Mouse (Mus musculus) heart, embryonic 12.5 days (tissue): ENCODE results near the gene Pear1. TPM values are rescaled to one million over a fixed set of nuclear protein-coding genes. Genes with fewer than 3 reads are reported as not detected.
A peak's percentile ranks its signal among the peaks of the same experiment; 100 is the strongest.

Source experiments
- ATAC-seq: fragments of 200-750 bp; cut with Nextera tagmentation; 2 replicates; pipeline ENCODE4 v1.8.0; 2017; ENCODE audit warnings: moderate TSS enrichment, moderate library complexity; ENCODE audit not compliant: insufficient number of reproducible peaks, low FRiP score
- H3K27ac ChIP-seq: fragments of 300-500 bp; sonication (generic); 2 replicates; pipeline ENCODE4 v1.5.1; 2016; ENCODE audit warnings: mild to moderate bottlenecking, moderate library complexity; ENCODE audit not compliant: poor library complexity, severe bottlenecking
- H3K27me3 ChIP-seq: fragments of 300-500 bp; sonication (generic); replicated peaks from 2 replicates; pipeline ENCODE4 v1.6.1; 2016; ENCODE audit warnings: mild to moderate bottlenecking, moderate library complexity
- H3K36me3 ChIP-seq: fragments of 300-500 bp; sonication (generic); 2 replicates; pipeline ENCODE4 v1.6.1; 2016; ENCODE audit warnings: mild to moderate bottlenecking, moderate library complexity
- H3K4me1 ChIP-seq: fragments of 300-500 bp; sonication (generic); replicated peaks from 2 replicates; pipeline ENCODE4 v1.6.1; 2016; ENCODE audit warnings: mild to moderate bottlenecking
- H3K4me2 ChIP-seq: fragments of 300-500 bp; sonication (generic); 2 replicates; pipeline ENCODE4 v1.6.1; 2016; ENCODE audit warnings: mild to moderate bottlenecking, moderate library complexity
- H3K4me3 ChIP-seq: fragments of 300-500 bp; sonication (generic); 2 replicates; pipeline ENCODE4 v1.5.1; 2016; ENCODE audit warnings: mild to moderate bottlenecking
- H3K9ac ChIP-seq: fragments of 300-500 bp; sonication (generic); 2 replicates; pipeline ENCODE4 v1.6.1; 2016; ENCODE audit warnings: mild to moderate bottlenecking, moderate library complexity
- H3K9me3 ChIP-seq: fragments of 300-500 bp; sonication (generic); replicated peaks from 2 replicates; pipeline ENCODE4 v1.6.1; 2016; ENCODE audit warnings: mild to moderate bottlenecking, moderate library complexity
- WGBS: fragments of 180-500 bp; shearing (Covaris S2); methylation state at CpG from one replicate; pipeline ENCODE4 v1.1.7; 2016; 5-methylcytosine and 5-hydroxymethylcytosine counted together
- polyA plus RNA-seq: library from polyadenylated mRNA; unstranded; fragments of >200 nt; fragmentation: Nextera tagmentation; extraction: Ambion mirVana; gene quantifications from 2 replicates; pipeline ENCODE4 v1.2.1, GENCODE M21; 2016

Pear1 gene
- polyA plus RNA-seq, 1 experiment from 2014 or later = 16.1 TPM

DNA sequence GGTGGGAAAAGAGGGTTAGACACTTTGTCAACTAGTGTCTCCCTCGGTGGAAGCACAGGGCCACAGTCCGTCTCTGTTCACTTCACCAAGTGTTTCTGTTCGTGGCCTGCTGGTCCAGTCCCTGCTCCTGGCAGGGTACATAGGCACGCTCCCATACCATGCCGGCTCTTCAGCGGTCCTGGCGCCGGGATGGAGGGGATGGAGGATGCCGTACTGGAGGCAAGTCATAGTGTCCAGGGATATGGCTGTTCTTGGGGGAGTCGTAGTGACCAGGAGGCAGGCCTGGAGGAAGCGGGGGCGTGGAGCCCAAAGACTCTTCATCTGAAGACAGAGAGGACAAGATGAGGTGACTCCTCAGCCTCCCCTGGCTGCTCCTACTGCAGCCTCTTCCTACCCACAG, 74.1 kb downstream of the Pear1 start:
- no peak for ATAC-seq

GRCm38 (mm10) chr3:87749036-87749435, 75.1 kb downstream of the Pear1 start:
- Histone ChIP-seq H3K9me3 (no peaks in the 10 kb centered on the region), H3K4me2 (no peak overlapping the region), H3K36me3 (peaks cover 44% of the 10 kb centered on the region), H3K27ac (no peak overlapping the region), H3K27me3 (peaks cover 27% of the 10 kb centered on the region), H3K4me3 (no peak overlapping the region), H3K4me1 (peaks cover 15% of the 10 kb centered on the region), H3K9ac (no peak overlapping the region)
- ATAC-seq = no peak
- 13% methylated on average over 5 of the region's 5 CpGs for WGBS

More for the DNA sequence above, 74.1 kb downstream of the Pear1 start:
- Histone ChIP-seq H3K9me3 (no peaks in the 10 kb centered on the region), H3K9ac (no peak overlapping the region), H3K4me3 (no peak overlapping the region), H3K27me3 (peaks cover 34% of the 10 kb centered on the region), H3K36me3 (peaks cover 52% of the 10 kb centered on the region), H3K4me2 (no peak overlapping the region), H3K27ac (no peak overlapping the region), H3K4me1 (peaks cover 14% of the 10 kb centered on the region)
- 88% methylated on average over 12 of the region's 12 CpGs for WGBS

GRCm38 (mm10) chr3:87748431-87748830, 75.7 kb downstream of the Pear1 start, which contains the start of gene Lrrc71:
Lrrc71 (minus strand) TSS chr3:87748625.
- whole genome bisulfite sequencing = 46% methylated on average over 13 of the region's 13 CpGs
- ATAC-seq = no peak
- Histone ChIP-seq H3K4me1 (peaks cover 15% of the 10 kb centered on the region), H3K9me3 (no peaks in the 10 kb centered on the region), H3K27ac (no peak within 1 kb of the TSS), H3K4me2 (no peak within 1 kb of the TSS), H3K27me3 (peaks cover 24% of the 10 kb centered on the region), H3K4me3 (no peak within 1 kb of the TSS), H3K36me3 (peaks cover 38% of the 10 kb centered on the region), H3K9ac (peak within 1 kb of the TSS; percentile 45; the same call in 1 of the 2 replicates)

DNA sequence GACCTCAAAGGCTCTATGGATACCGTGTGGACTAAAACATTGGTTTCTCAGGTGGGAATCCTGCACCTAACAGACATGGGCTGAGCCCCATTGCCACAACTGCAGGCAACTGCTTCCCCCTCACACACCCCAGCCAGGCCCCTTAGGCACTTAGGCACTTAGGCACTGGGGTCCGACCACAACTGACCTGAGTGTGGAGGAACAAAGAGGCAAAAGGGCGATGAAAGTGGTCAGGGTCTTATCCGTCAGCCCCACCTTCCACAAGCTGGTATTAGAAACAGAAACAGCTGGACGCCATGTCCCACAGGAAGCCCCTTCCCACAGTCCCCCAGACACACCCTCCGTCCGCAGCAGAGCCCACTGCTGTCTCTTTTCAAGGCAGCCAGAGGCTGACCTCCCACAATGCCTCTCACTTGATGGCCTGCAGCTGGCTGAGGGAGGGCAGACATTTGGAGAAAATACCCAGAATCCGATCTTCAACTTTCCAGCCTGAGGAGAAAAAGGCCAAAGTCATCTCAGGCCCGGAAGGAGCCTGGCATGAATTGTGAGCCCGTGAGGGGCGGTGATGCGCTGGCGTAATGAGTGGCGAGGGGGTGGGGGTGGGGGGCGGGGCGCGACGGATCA, 79.0 kb downstream of the Pear1 start:
- 18% methylated on average over 18 of the region's 18 CpGs for WGBS
- Histone ChIP-seq H3K36me3 (peaks cover 10% of the 10 kb centered on the region), H3K9me3 (no peaks in the 10 kb centered on the region), H3K4me2 (peak overlapping the region; percentile 60), H3K4me3 (peak overlapping the region; percentile 22), H3K27ac (no peak overlapping the region), H3K9ac (peak overlapping the region; percentile 19), H3K4me1 (peaks cover 15% of the 10 kb centered on the region), H3K27me3 (0 out of 2 replicates have a peak, but pooled peaks cover 6% of the 10 kb centered on the region)
- no peak for ATAC-seq

GRCm38 (mm10) chr3:87743927-87744326, 80.2 kb downstream of the Pear1 start:
- ATAC-seq = no peak
- Histone ChIP-seq H3K27ac (no peak overlapping the region), H3K27me3 (0 out of 2 replicates have a peak, but pooled peaks cover 5% of the 10 kb centered on the region), H3K4me1 (peaks cover 15% of the 10 kb centered on the region), H3K9ac (no peak overlapping the region), H3K4me3 (no peak overlapping the region), H3K9me3 (no peaks in the 10 kb centered on the region), H3K36me3 (peaks cover 9% of the 10 kb centered on the region), H3K4me2 (no peak overlapping the region)
- WGBS = 84% methylated on average over 4 of the region's 4 CpGs

DNA sequence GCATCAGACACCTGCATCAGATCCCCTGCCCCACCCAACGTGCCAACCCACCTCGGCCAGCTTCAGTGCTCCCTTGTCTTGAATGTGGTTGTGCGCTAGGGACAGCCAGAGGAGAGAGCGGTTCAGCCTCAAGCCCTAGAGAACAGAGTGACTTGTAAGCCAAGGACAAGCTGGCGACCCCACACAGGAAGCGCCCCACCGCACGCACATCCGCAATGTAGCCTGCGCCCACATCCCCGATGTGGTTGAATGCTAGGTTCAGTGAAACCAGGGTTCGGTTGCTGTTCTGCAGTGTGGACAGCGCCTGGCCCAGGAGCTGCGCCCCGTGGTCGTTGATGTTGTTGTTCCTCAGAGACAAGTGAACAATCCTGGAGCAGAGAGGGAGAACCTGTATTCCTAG, 81.4 kb downstream of the Pear1 start:
- Histone ChIP-seq H3K4me2 (no peak overlapping the region), H3K9ac (no peak overlapping the region), H3K27me3 (no peaks in the 10 kb centered on the region), H3K9me3 (no peaks in the 10 kb centered on the region), H3K4me1 (peaks cover 11% of the 10 kb centered on the region), H3K4me3 (no peak overlapping the region), H3K27ac (no peak overlapping the region), H3K36me3 (peaks cover 20% of the 10 kb centered on the region)
- 78% methylated on average over 16 of the region's 16 CpGs for WGBS
- no peak for ATAC-seq

DNA sequence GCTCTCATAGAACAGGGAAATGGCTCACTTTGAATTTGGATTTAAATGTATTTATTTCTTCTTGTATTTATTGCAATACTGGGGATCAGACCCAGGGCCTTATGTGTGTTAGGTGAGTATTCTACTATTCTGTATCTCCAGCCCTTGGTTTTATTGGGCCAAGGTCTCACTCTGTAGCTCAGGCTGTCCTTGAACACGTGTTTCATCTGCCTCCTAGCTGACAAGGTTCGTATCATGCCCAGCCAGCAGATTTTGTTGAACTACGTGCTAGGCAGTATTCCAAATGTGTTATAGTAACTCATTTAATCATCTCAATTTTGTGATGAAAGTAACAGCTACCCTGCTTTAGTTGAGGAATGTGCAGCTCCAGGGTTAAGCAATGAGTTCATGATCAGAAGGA, 82.1 kb downstream of the Pear1 start:
- Histone ChIP-seq H3K27ac (no peak overlapping the region), H3K9me3 (no peaks in the 10 kb centered on the region), H3K4me3 (no peak overlapping the region), H3K4me2 (no peak overlapping the region), H3K9ac (no peak overlapping the region), H3K4me1 (peaks cover 11% of the 10 kb centered on the region), H3K27me3 (no peaks in the 10 kb centered on the region), H3K36me3 (peaks cover 26% of the 10 kb centered on the region)
- WGBS = 77% methylated on average over 3 of the region's 3 CpGs
- no peak for ATAC-seq

DNA sequence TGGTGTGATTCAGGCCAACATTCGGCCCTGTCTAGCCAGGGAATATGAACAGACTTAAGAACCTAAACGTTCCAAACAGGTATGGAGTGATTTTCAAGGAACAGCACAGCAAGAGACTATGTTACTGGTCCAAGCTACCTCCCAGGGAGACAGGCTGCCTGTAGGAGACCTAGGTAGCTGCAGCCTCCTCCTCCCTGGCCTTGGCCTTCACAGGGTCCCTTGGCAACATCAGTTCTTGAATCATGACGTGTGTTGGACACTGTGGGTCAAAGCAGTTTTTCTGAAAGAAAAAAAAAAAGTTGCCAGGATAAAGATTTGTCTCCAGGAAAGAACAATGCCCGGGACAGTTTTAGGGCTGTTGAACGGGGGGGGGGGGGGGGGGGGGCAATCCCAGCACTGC, 85.2 kb downstream of the Pear1 start:
- ATAC-seq = no peak
- H3K4me2 ChIP-seq = no peak overlapping the region
- peaks cover 57% of the 10 kb centered on the region for H3K36me3 ChIP-seq
- H3K9me3 ChIP-seq = no peaks in the 10 kb centered on the region
- H3K27me3 ChIP-seq = no peaks in the 10 kb centered on the region
- WGBS = 76% methylated on average over 5 of the region's 5 CpGs
- H3K27ac ChIP-seq = no peak overlapping the region
- no peak overlapping the region for H3K4me3 ChIP-seq
- H3K4me1 ChIP-seq = peaks cover 6% of the 10 kb centered on the region; the same call in 1 of the 2 replicates
- H3K9ac ChIP-seq = no peak overlapping the region

GRCm38 (mm10) chr3:87735335-87735734, 88.8 kb downstream of the Pear1 start:
- Histone ChIP-seq H3K27me3 (no peaks in the 10 kb centered on the region), H3K4me3 (no peak overlapping the region), H3K9ac (no peak overlapping the region), H3K9me3 (no peaks in the 10 kb centered on the region), H3K4me2 (no peak overlapping the region), H3K36me3 (peaks cover 87% of the 10 kb centered on the region), H3K27ac (no peak overlapping the region), H3K4me1 (peaks cover 6% of the 10 kb centered on the region; the same call in 1 of the 2 replicates)
- no peak for ATAC-seq
- 76% methylated on average over 9 of the region's 9 CpGs for WGBS

GRCm38 (mm10) chr3:87733984-87734761, 89.9 kb downstream of the Pear1 start:
- Histone ChIP-seq H3K36me3 (peaks cover 91% of the 10 kb centered on the region), H3K4me2 (no peak overlapping the region), H3K4me1 (peaks cover 6% of the 10 kb centered on the region; the same call in 1 of the 2 replicates), H3K4me3 (no peak overlapping the region), H3K27ac (no peak overlapping the region), H3K9ac (no peak overlapping the region), H3K9me3 (no peaks in the 10 kb centered on the region), H3K27me3 (no peaks in the 10 kb centered on the region)
- WGBS = 64% methylated on average over 11 of the region's 11 CpGs
- ATAC-seq = no peak

- Histone ChIP-seq H3K4me3 (no peak overlapping the region), H3K9ac (no peak overlapping the region), H3K27ac (no peak overlapping the region), H3K9me3 (no peaks in the 10 kb centered on the region), H3K36me3 (peaks cover 92% of the 10 kb centered on the region), H3K4me1 (peaks cover 6% of the 10 kb centered on the region; the same call in 1 of the 2 replicates), H3K27me3 (no peaks in the 10 kb centered on the region), H3K4me2 (no peak overlapping the region)
- no peak for ATAC-seq
- WGBS = 54% methylated on average over 4 of the region's 4 CpGs
Measured at GRCm38 (mm10) chr3:87733098-87733497, 91.0 kb downstream of the Pear1 start.
